Mouse (Mus musculus): Measurements from ENCODE around the gene Pla2g2f.

Gene Pla2g2f

GRCm38 (mm10) chr4:138762266-138762665 lies 4.8 kb upstream of the Pla2g2f start:
- DNase-seq (ENCODE audit: low read depth, low spot score): no peak

DNA sequence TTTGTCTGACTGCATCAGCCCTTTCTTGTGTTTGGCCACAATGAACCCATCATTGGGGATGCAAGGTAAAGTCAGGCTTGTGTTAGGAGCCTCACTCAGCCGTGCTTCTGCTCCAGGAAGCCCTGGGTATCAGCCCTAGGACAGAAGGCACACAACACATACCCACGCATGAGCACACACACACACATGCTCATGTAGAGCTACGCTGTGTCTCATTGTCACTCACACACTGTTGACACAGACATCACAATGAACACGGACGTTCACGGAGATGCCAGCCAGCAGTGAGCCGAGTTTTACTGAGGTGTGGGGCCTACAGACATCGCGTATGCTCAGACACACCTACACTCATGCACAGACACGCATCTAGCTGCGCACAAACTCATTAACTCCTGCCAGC lies 1.4 kb downstream of the Pla2g2f start:
- no peak for DNase-seq (ENCODE audit: low read depth, low spot score)

DNA sequence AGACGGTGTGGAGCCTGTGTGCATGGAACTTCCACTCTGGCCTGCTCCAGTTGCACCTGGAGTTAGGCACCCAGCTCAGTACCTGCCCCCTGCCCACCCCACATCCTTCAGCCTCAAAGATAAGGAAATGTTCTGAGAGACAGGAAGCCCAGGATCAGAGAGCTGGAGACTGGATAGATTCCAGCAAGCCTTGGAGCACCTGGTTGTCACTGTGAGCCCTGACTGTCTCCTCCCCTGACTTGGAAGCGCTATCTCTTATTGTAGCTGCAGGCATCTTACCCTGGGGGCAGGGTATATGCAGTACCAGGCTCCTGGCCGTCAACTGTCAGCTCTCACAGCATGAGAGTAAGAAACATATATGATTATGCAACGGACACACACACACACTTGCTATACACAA lies 2.0 kb downstream of the Pla2g2f start:
- DNase-seq (ENCODE audit: low read depth, low spot score): no peak

DNA sequence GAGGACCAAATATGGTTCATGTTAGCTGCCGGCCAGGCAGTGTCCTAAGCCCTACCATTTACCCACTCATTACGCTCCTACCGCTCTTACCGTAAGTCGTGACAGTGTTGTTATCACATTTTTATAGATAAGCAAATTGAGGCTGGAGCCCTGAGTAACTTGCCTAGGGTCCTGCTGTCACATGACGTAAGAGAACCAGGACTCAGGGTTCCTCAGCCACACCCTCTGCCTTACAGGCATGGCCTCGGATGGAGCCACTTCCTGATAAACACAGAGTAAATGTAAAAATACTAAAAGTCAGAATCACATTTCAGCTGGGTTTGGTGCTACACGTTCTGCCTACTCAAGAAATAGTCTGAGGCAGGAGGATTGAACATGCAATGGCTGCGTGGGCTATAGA lies 3.0 kb downstream of the Pla2g2f start:
- DNase-seq (ENCODE audit: low read depth, low spot score): no peak

GRCm38 (mm10) chr4:138753608-138754007 lies 3.8 kb downstream of the Pla2g2f start:
- DNase-seq (ENCODE audit: low read depth, low spot score): no peak

- DNase-seq (ENCODE audit: low read depth, low spot score): no peak
Measured at GRCm38 (mm10) chr4:138752603-138753002, 4.8 kb downstream of the Pla2g2f start.

- DNase-seq (ENCODE audit: low read depth, low spot score): peak; percentile 44
Measured at GRCm38 (mm10) chr4:138748369-138749072, 8.9 kb downstream of the Pla2g2f start.

DNA sequence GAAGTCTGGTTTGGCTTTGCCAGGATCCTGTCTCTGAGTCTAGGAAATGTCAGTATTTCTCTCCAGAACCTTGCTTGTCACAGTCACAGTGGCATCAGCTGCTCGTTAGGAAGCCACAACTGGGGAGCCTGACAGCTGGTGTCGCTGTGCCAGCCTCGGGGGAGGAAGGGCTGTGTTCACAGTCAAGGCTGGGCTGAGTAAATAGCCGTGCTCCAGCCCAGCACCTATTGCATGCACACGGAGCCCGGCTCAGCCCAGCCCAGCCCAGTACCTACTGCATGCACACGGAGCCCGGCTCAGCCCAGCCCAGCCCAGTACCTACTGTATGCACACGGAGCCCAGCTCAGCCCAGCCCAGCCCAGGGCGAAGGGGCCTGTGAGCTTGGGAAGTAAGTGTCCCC lies 9.6 kb downstream of the Pla2g2f start:
- DNase-seq (ENCODE audit: low read depth, low spot score): no peak

DNA sequence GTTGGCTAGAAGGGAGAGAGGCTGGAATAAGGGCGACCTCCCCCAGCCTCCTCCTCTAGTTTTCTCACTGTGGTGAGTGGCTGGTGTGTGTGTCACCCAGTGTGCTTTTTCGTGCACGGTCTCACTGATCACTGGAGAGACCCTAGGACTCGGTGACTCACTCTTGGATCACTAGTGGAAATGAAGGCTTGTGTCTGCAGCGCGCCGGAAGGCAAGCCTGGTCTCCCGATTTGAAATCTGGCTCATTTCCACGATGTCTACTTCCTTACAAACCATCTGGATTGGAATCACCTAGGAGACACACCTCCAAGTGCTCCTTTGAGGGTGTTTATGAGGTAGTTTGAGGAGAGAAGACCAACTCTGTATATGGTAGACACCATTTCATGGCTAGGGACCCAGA lies 10.6 kb downstream of the Pla2g2f start:
- DNase-seq (ENCODE audit: low read depth, low spot score): no peak

DNA sequence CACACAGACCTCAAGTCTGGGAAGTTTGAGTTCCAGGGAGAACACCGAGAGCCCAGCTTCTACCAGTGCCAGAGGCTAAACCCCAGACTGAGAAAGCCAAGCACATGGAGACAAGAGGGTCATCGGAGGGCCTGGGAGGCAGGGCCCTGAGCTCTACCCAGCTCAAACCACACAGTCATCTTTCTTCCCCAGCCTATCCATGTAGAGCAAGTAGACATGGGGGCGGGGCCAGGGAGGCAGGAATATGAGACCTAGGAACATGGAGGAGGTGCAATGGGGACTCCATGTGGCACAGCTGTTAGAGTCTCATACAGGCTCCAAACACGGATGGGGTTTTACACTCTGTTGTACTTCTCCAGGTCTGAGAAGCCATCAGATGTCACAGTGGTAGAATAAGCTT lies 11.5 kb downstream of the Pla2g2f start:
- DNase-seq (ENCODE audit: low read depth, low spot score): no peak

GRCm38 (mm10) chr4:138739136-138739851 lies 18.1 kb downstream of the Pla2g2f start:
- DNase-seq (ENCODE audit: low read depth, low spot score): no peak

GRCm38 (mm10) chr4:138737031-138737430 lies 20.4 kb downstream of the Pla2g2f start, which contains the start of gene Ubxn10:
TSS of gene Ubxn10 (minus strand) at chr4:138737167.
- DNase-seq (ENCODE audit: low read depth, low spot score): no peak

GRCm38 (mm10) chr4:138734863-138735262 lies 22.6 kb downstream of the Pla2g2f start:
- no peak for DNase-seq (ENCODE audit: low read depth, low spot score)

- no peak for DNase-seq (ENCODE audit: low read depth, low spot score)
Measured at GRCm38 (mm10) chr4:138734105-138734504, 23.3 kb downstream of the Pla2g2f start.

DNA sequence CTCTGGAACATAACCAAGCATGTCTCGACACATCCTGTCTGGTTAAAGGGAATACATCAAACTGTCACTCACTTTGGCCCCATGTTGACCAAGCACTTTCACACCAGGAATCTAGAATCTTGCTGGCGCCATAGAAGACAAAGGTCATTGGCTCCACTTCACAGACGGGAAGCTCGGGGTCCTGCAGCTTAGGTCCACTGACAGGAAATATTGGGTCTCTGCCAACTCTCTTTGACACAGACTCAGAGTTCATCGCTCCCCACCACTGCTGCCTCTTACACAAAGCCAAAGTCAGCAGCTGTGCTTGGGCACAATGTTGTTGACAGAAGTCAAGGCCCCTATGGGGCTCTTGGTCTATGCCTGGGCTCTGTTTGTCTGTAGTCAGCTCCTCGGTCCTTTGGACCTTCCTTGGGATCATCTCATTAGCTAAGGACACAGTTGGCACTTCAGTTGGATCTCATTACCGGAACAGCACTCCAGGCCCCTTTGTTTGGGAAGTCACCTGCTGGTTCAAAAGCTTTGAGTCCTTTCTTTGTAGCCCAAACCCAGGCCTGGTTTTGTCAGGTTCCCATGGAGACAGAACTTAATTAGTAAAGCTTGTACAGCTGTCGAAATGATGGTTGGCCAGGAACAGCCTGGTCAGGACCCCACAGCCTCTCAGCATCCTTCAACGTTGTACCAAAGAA lies 28.3 kb downstream of the Pla2g2f start:
- no peak for DNase-seq (ENCODE audit: low read depth, low spot score)

DNA sequence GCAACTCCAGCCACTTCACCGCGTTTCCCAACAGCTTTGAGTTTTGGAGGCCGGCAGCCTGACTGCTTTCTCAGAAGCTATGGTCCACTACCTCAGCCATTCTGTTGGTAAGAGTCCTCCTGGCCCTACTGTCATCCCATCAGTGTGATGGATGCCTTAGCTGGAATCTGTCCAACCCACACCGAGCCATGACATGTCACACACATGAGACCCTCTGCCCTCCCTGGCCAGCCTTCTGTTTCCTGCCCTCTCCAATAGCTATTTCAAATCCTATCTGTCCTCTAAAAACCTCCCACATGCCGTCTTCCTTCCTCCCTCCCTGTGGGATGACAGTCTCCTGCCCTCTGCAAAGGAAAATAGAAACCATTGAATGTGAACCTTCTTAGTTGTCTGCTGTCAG lies 31.7 kb downstream of the Pla2g2f start:
- DNase-seq (ENCODE audit: low read depth, low spot score): no peak

- DNase-seq (ENCODE audit: low read depth, low spot score): no peak
Measured at GRCm38 (mm10) chr4:138725127-138725461, 32.3 kb downstream of the Pla2g2f start.

DNA sequence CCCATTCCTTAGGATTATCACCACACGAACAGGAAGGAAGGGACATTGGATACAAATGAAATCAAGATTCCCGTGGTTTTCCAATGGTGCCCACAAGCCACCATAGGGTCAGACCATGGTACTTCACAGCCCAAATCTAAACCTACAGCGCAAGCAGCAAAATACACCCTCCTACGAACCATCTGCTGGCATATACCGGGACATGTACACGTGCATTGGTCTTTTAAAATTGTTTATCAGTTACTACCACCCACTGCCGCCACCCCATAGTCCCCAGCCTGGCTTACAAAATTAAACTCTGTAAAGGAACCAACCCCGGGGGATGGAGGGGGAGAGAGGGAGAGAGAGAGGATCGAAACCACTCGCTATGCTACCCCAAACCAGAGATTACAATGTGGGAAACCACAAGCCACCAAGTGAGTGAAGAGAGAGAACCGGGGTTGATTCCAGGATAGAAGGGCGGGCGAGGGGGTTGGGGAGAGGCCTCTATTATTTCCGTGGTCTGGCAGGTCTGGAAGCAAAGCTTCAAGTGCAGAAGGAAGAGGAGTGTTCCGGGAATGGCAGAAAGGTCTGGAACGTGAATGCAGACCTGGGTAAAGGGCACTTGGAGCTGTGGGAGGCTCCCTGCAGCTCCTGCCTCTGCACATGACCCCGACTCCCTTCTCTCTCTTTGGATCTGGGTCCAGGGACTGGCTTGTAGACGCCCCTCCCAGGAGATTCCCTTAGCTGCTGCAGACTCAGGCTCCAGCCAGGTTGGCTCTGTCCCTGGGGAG lies 32.9 kb downstream of the Pla2g2f start, which contains the start of gene Pla2g2c:
Pla2g2c (plus strand) TSS at position 439 of the 773 bp plus-strand sequence.
- DNase-seq (ENCODE audit: low read depth, low spot score): no peak

GRCm38 (mm10) chr4:138723493-138724281 lies 33.7 kb downstream of the Pla2g2f start:
- DNase-seq (ENCODE audit: low read depth, low spot score): no peak

- DNase-seq (ENCODE audit: low read depth, low spot score): no peak
Measured at GRCm38 (mm10) chr4:138719264-138719596, 38.2 kb downstream of the Pla2g2f start.

- no peak for DNase-seq (ENCODE audit: low read depth, low spot score)
Measured at GRCm38 (mm10) chr4:138718586-138719263, 38.7 kb downstream of the Pla2g2f start.

Data from retina, adult 2 months (tissue).